Mouse (Mus musculus) erythroblast, embryonic 14.5 days (primary cell): Measurements from ENCODE around the gene Fbxw11.
"Not testable (repeated sequence)": the region's sequence is repeated elsewhere in the genome, so short reads cannot be mapped to it uniquely, and the experiment has no call there.

Experiments
- GATA1 ChIP-seq: IDR thresholded peaks from 2 replicates; pipeline ENCODE4 v1.6.1; 2012; ENCODE audit warnings: low read length, inconsistent platforms, mixed read lengths
- TAL1 ChIP-seq: IDR thresholded peaks from 3 replicates; pipeline ENCODE4 v1.6.1; 2012; ENCODE audit warnings: low read length, inconsistent platforms, mixed read lengths

GRCm38 (mm10) chr11:32618641-32619040, 23.9 kb upstream of the Fbxw11 start:
- TF ChIP-seq GATA1, TAL1: not testable (repeated sequence)
